Mouse (Mus musculus) left cerebral cortex, postnatal 4 days (tissue): ENCODE results near the gene Snx30. TPM values are rescaled to one million over a fixed set of nuclear protein-coding genes. Genes with fewer than 3 reads are reported as not detected.

ENCODE experiments used
- DNase-seq: peaks from one replicate; pipeline ENCODE4 v3.0.0-alpha.2; 2022
- intact Hi-C: fragments of 180-260 bp; cut with DNase I; formaldehyde crosslinking; loops from one replicate; pipeline ENCODE4 v1.15.1; 2025
- total RNA-seq, 2 experiments: library from RNA; stranded (reverse); gene quantifications; 2 replicates each; pipeline ENCODE4 v1.2.3; 2021

The Snx30 gene
- total RNA-seq, 2 experiments from 2014 or later = 32.0 to 38.0 TPM

- intact Hi-C loops = no loop called here
- peak; percentile 90 for DNase-seq
These were observed 13.9 kb downstream of the Snx30 start for GRCm38 (mm10) chr4:59819477-59820022.

- intact Hi-C loops = no loop called here
- no peak for DNase-seq
These were observed 15.9 kb downstream of the Snx30 start for GRCm38 (mm10) chr4:59821516-59821915.

DNA sequence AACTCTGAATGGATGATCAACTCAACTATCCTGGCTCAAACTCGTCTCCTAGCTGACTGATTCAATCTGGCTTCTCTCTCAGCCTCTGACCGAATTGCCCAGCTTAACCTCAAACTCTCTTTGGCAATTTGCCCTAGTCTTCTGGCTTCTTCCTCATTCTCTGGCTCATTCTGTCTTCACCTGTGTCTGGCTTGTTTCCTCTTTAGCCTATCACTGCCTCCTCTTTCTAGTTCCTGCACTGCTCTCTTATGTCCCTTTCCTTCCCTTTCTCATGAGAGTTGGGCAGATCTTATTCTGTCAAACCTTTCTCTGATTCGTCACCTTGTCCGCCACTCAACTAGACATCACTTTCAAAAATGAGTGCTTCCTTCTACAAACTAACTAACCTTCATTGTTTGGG lies 16.5 kb downstream of the Snx30 start:
- DNase-seq = no peak
- intact Hi-C loops = no loop called here

DNA sequence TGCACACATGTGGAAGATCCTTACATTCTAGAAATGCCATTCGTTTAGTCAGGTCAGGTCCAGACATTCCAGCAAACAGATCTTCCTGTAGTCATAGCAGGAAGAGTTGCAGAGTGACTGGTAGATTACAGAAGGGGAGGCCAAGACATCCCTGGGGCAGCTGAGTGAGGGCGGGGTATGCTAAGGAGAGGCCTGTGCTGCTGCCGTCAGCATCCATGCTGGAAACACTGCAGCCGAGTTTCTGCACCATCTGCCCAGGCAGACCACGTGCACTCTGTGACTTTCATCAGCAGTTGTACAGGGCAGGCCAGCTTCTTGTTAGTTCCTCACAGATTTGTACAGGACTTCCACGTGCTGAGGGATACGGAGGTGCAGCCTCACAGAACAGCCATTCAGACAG lies 17.8 kb downstream of the Snx30 start:
- intact Hi-C loops = no loop called here
- peak; percentile 76 for DNase-seq

GRCm38 (mm10) chr4:59824860-59825259 lies 19.2 kb downstream of the Snx30 start:
- intact Hi-C loops = no loop called here
- DNase-seq = no peak

DNA sequence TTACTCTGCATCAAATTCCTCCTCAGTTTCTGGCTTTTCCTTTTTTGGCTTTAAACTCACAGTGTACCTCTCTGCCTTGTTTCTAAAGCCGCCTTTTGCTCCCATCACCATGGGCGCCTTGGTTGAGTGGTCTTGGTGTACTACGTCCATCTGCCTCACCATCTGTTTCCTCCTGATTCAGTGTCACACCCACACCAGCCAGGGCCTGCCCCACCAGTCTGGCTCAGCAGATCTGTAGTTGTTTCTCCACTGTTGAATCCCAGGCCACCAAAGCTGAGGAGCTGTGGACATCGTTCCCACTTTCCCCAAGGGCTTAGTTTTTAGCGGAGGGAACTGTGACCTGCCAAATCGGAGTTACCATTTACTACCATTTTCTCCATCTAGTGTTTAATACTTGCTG lies 20.0 kb downstream of the Snx30 start:
- intact Hi-C loops = no loop called here
- DNase-seq = peak; percentile 83

DNA sequence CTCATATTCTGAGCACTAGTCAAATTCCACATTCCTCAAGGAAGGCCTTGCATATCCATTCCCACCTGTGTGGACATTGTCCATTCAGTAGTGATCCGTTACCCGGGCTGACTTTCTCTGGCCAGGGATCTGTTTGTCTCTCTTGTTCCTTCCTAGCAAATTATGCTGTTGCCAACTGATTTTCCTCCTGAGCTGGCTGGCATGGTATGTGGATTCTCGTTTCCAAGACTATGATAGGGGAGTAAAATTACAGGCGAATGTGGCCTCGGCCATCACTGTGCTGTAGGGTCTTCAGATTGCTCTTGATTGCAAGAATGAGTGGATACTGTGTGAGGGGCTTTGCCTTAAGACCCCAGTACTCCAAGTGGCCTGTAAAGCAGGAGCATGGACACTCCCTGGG lies 20.7 kb downstream of the Snx30 start:
- intact Hi-C loops = no loop called here

GRCm38 (mm10) chr4:59829072-59829471 lies 23.4 kb downstream of the Snx30 start:
- no peak for DNase-seq
- intact Hi-C loops = no loop called here

More for the DNA sequence above, 20.7 kb downstream of the Snx30 start:
- DNase-seq = peak; percentile 65

DNA sequence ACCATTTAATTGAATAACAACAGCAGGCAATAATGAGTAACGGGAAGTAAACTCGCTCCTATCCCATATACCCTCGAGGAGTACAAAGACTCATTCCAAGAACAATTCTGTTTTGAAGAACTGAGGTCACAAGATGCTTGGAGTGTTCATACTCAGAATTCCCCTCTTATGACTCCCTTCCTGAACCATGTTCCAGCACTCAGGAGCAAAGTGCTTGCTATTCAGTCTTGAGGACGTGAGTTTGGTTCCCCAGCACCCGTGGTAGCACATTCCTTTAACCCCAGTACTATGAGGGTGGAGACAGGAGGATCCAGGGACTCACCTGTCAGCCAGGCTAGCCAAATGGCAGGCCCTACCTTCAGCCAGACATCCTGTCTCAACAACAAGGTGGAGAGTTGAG lies 25.4 kb downstream of the Snx30 start:
- DNase-seq = no peak

GRCm38 (mm10) chr4:59832810-59833209 lies 27.2 kb downstream of the Snx30 start:
- no peak for DNase-seq
- intact Hi-C loops = no loop called here

More for the DNA sequence above, 25.4 kb downstream of the Snx30 start:
- intact Hi-C loops = no loop called here

- DNase-seq = no peak
- intact Hi-C loops = no loop called here
These were observed 32.0 kb downstream of the Snx30 start for GRCm38 (mm10) chr4:59837659-59838058.

DNA sequence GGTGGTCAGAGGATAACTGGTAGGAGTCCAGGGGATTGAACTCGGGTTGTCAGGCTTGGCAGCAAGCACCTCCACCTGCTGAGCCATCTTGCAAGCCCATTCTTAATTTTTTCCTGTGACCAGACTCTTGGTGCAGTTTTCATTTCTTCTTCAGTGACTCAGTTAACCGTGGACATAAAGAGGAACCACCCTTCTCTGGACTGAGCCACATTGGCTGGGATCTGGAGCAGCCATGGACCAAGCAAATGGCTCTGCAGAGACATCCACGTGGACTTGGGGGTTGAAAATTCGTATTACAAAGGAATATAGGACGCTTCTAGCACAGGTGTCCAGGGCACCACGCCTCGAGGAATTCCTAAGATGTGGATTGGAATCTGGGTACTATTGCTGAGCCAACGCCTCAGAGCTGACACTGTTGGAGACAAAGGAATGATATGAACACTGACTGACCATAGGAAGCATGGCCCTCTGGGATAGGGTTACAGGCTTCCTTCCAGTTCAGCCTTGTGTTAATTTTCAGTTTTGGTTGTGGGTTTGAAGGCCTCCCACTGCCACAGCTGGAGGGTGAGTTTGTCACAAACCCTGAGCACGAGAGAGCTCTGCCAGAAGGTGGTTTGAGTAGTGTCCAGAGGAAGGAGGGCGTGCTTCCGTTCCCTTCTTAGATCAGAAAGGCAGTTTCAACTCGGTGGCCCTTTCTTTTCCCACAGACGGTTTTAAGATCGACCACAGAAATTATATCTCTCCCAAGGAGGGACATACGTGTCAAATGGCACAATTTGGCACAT lies 39.0 kb downstream of the Snx30 start:
- DNase-seq = no peak
- intact Hi-C loops = loop anchor here (5.0 kb wide), 1 partner anchor 37 kb away; the partner anchor contains the start of gene Snx30

DNA sequence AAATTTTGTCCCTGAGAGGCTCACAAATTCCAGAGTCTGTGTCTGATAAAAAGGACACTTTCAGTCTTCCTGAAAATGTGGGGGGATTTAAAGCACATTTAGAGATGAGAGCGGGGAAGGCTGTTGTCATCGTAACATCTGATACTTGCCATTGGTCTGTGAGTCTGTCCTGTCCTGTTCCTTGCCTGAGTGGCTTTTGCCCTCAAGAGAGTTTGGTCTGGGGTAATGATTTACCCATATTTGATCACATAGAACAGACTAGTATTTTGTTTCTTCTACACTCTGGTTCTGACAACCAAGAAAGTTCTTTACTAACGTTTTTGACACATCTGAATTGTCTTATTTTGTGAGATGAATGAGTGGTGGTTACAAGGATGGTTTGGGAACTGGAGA lies 39.6 kb downstream of the Snx30 start:
- intact Hi-C loops = loop anchor here (5.0 kb wide), 1 partner anchor 38 kb away; the partner anchor contains the start of gene Snx30
- no peak for DNase-seq

DNA sequence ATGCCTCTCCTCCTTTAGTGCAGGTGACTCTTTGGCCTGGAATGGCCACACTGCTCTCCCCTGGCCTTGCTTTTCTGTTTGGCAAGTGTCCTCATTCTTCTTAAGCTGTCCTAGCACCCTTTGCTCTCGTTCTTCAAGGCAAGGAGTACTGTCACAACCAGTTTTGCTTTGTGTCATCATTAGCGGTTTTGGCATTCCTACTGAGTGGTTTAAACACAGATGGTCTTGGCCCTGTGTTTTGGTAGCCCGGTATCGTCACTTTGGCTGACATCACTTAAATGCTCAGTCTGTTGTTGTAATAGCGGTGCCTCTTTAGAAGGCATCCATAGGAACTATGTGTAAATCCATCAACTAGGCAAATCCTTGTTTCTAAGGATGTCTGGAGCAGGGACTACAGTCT lies 41.8 kb downstream of the Snx30 start:
- DNase-seq = no peak
- intact Hi-C loops = loop anchor here (5.0 kb wide), 1 partner anchor 40 kb away; the partner anchor contains the start of gene Snx30

DNA sequence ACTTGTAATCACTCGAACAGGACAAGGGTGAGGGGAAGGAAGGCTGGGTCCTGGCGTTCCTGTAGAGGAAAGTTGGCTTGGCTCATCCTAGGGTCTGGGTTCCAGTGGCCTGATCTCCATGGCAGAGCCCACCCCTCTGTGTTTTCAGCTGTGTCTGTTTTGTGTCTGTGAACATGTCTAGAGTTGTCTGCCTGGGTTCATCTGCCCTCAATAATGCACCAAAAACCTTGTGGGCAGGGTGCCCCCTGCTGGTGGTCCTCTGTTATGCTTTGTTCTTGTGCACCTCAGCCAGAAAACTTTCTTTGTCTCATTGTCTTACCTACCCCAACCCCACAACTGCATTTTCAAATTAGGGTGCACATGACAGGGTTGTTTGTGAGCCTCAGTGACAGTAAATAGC lies 44.5 kb downstream of the Snx30 start:
- DNase-seq = peak; percentile 82
- intact Hi-C loops = no loop called here

DNA sequence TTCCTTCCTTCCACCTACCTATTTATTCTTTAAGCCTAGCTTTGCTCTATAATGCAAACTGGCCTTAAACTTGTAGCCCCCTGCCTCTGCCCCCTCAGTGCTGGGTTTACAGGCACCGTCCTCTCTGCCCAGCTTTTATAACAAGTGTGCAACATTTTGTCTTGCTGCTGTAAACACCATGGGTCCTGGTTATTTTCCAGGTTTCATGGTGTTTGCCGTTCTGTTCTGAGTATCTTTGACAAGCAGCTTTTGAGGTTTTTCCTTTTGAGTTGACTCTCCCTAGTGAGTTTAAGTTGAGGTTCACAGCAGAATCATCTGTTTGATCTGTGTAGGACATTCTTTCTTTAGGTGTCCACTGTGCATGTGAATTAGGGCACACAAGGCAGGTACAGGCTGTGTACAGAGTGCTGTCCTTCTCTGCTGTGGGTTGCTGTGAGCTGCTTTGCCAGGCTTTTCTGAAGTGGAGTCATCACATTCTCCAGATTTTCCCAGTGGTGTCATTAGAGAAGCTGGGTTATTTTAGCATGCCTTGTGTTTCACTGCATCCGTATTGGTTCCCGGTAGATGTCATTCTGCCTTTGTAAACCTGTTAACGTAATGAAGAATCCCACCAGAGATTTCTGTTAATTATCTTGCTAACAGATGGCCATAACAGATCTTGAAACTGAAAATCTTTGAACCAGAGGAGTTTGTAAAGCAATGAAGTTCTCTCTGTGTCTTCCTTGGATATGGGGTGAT lies 45.4 kb downstream of the Snx30 start:
- DNase-seq = no peak
- intact Hi-C loops = no loop called here

DNA sequence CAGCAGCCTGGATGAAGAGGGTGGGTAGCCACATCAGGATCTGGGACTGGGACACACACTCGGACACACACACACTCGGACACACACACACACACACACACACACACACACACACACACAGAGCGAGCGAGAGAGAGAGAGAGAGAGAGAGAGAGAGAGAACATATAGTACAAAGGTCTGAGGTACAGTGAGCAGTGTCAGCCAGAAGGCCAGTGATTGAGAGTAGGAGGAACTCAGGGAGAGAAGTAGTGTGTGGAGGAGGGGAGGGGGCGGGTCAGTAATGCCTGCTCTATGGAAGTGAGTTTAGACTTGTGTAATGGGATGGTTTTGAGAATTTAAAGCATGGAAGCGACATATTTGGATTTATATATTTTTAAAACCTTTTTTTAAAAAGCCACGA lies 47.5 kb downstream of the Snx30 start:
- intact Hi-C loops = no loop called here
- DNase-seq = no peak

- no peak for DNase-seq
- intact Hi-C loops = loop anchor here (5.0 kb wide), 1 partner anchor 53 kb away; the partner anchor contains the start of gene Snx30
These were observed 54.2 kb downstream of the Snx30 start for GRCm38 (mm10) chr4:59859693-59860425.

DNA sequence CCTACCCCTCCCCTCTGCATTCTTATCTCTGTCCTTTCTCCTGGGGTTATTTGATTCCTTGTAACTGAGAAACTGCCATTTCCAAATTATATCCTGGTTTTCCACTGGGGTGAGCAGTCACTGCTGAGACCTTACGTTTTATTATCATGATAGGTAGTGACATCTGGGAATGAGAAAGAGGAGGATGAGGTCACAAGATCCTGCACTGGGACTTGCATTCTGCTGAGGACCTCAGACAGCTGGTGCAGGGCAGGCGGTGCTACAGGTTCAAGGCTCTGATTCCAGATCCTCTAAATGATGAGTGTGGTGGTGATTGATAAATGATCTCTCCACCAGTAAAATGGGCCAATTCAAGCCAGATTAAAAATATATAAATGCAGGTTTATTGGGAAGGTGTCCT lies 54.8 kb downstream of the Snx30 start:
- intact Hi-C loops = loop anchor here (5.0 kb wide), 1 partner anchor 53 kb away; the partner anchor contains the start of gene Snx30
- DNase-seq = no peak

DNA sequence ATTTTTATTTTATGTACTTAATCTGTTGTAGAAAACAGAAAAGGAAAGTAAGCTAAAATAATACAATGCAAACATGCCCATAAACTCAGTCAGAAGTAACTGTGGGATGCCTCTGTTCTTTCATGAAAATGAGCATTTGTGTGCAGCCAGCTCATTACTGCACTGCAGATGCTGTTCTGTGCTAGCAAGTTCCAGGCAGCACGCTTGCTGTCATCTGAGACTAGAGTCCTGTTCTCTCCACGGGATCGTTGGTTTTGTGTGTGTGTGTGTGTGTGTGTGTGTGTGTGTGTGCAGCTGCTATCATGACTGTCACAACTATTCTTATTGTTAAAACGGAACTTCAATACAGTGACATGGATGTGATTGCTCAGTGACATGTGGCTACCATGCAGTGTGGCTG lies 56.2 kb downstream of the Snx30 start:
- intact Hi-C loops = loop anchor here (5.0 kb wide), 1 partner anchor 55 kb away; the partner anchor contains the start of gene Snx30
- no peak for DNase-seq

- no peak for DNase-seq
- intact Hi-C loops = loop anchor here (5.0 kb wide), 1 partner anchor 55 kb away; the partner anchor contains the start of gene Snx30
These were observed 56.7 kb downstream of the Snx30 start for GRCm38 (mm10) chr4:59862335-59862734.
